Mouse (Mus musculus): ENCODE measurements at regions not wholly inside any gene's neighbourhood (a gene's known extent, or its start where the extent isn't known, plus 50 kb on each side); places are given as distances from the start of the nearest gene placed in this dataset.

GRCm38 (mm10) chr2:166266915-166267314 lies 111.5 kb upstream of the Sulf2 start:
- no peak overlapping the region for H3K27ac ChIP-seq
- TF ChIP-seq CTCF (conservative IDR thresholded peaks at IDR 0.05): no peak
- no peak overlapping the region for H3K4me3 ChIP-seq
- no peak for DNase-seq (ENCODE audit: low spot score in 2 of 2)

GRCm38 (mm10) chr2:166266507-166266906 lies 111.0 kb upstream of the Sulf2 start:
- no peak for TF ChIP-seq CTCF (conservative IDR thresholded peaks at IDR 0.05)
- Histone ChIP-seq H3K27ac (no peak overlapping the region), H3K4me3 (no peak overlapping the region)
- DNase-seq (ENCODE audit: low spot score in 2 of 2): no peak

GRCm38 (mm10) chr2:166264756-166265155 lies 109.3 kb upstream of the Sulf2 start:
- Histone ChIP-seq H3K4me3 (no peak overlapping the region), H3K27ac (no peak overlapping the region)
- TF ChIP-seq CTCF (conservative IDR thresholded peaks at IDR 0.05): no peak
- no peak for DNase-seq (ENCODE audit: low spot score in 2 of 2)

GRCm38 (mm10) chr2:166261799-166262198 lies 106.3 kb upstream of the Sulf2 start:
- Histone ChIP-seq H3K4me3 (no peak overlapping the region), H3K27ac (no peak overlapping the region)
- no peak for TF ChIP-seq CTCF (conservative IDR thresholded peaks at IDR 0.05)
- no peak for DNase-seq (ENCODE audit: low spot score in 2 of 2)

GRCm38 (mm10) chr2:166261065-166261464 lies 105.6 kb upstream of the Sulf2 start:
- DNase-seq (ENCODE audit: low spot score in 2 of 2): no peak
- Histone ChIP-seq H3K4me3 (no peak overlapping the region), H3K27ac (no peak overlapping the region)
- no peak for TF ChIP-seq CTCF (conservative IDR thresholded peaks at IDR 0.05)

- DNase-seq (ENCODE audit: low spot score in 2 of 2): no peak
- Histone ChIP-seq H3K4me3 (no peak overlapping the region), H3K27ac (peak overlapping the region; percentile 29; the same call in 1 of the 2 replicates)
- TF ChIP-seq CTCF (conservative IDR thresholded peaks at IDR 0.05): peak; percentile 37
Measured at GRCm38 (mm10) chr2:166258771-166259180, 103.3 kb upstream of the Sulf2 start.

GRCm38 (mm10) chr2:166257666-166258065 lies 102.2 kb upstream of the Sulf2 start:
- Histone ChIP-seq H3K4me3 (no peak overlapping the region), H3K27ac (no peak overlapping the region)
- TF ChIP-seq CTCF (conservative IDR thresholded peaks at IDR 0.05): no peak
- no peak for DNase-seq (ENCODE audit: low spot score in 2 of 2)

- Histone ChIP-seq H3K4me3 (no peak overlapping the region), H3K27ac (no peak overlapping the region)
- TF ChIP-seq CTCF (conservative IDR thresholded peaks at IDR 0.05): no peak
- no peak for DNase-seq (ENCODE audit: low spot score in 2 of 2)
Measured at GRCm38 (mm10) chr2:166256193-166256592, 100.7 kb upstream of the Sulf2 start.

- no peak for DNase-seq (ENCODE audit: low spot score in 2 of 2)
- peak; percentile 28; the same call in 1 of the 2 replicates for TF ChIP-seq CTCF (conservative IDR thresholded peaks at IDR 0.05)
- H3K4me3 ChIP-seq: no peak overlapping the region
- no peak overlapping the region for H3K27ac ChIP-seq
Measured at GRCm38 (mm10) chr2:166254581-166254980, 99.1 kb upstream of the Sulf2 start.

GRCm38 (mm10) chr2:166252107-166252506 lies 96.6 kb upstream of the Sulf2 start:
- no peak overlapping the region for H3K4me3 ChIP-seq
- no peak for TF ChIP-seq CTCF (conservative IDR thresholded peaks at IDR 0.05)
- no peak overlapping the region for H3K27ac ChIP-seq
- DNase-seq (ENCODE audit: low spot score in 2 of 2): no peak

- no peak for TF ChIP-seq CTCF (conservative IDR thresholded peaks at IDR 0.05)
- H3K27ac ChIP-seq: no peak overlapping the region
- no peak for DNase-seq (ENCODE audit: low spot score in 2 of 2)
- H3K4me3 ChIP-seq: no peak overlapping the region
Measured at GRCm38 (mm10) chr2:166251421-166251820, 96.0 kb upstream of the Sulf2 start.

- no peak overlapping the region for H3K4me3 ChIP-seq
- TF ChIP-seq CTCF (conservative IDR thresholded peaks at IDR 0.05): no peak
- H3K27ac ChIP-seq: no peak overlapping the region
- no peak for DNase-seq (ENCODE audit: low spot score in 2 of 2)
Measured at GRCm38 (mm10) chr2:166250571-166250970, 95.1 kb upstream of the Sulf2 start.

GRCm38 (mm10) chr2:166249338-166249950 lies 94.0 kb upstream of the Sulf2 start:
- no peak for DNase-seq (ENCODE audit: low spot score in 2 of 2)
- H3K4me3 ChIP-seq: no peak overlapping the region
- H3K27ac ChIP-seq: no peak overlapping the region
- TF ChIP-seq CTCF (conservative IDR thresholded peaks at IDR 0.05): no peak

GRCm38 (mm10) chr2:166246401-166247189 lies 91.1 kb upstream of the Sulf2 start:
- Histone ChIP-seq H3K27ac (no peak overlapping the region), H3K4me3 (no peak overlapping the region)
- TF ChIP-seq CTCF (conservative IDR thresholded peaks at IDR 0.05): no peak
- DNase-seq (ENCODE audit: low spot score in 2 of 2): no peak
